Comparison of ENCODE assay signal across 9 mouse cellular contexts in genomic region chr15:97664981-97665668, GRCm38 (mm10). TPM values are rescaled to one million over a fixed set of nuclear protein-coding genes. Genes with fewer than 3 reads are reported as not detected.
DNase-seq lines count a peak whose midpoint lies in the region; ATAC-seq and TF ChIP-seq lines count a peak whose summit lies in the region.
"Had no signal": no experiment of that assay in that cellular context is flagged by ENCODE, and none has a peak within 500 bp of the region (broad histone marks: within the 10 kb centered on the region; RNA-seq: fewer than 3 reads in every experiment).

No protein-coding gene starts in this region.

- H3K9me3 ChIP-seq in midbrain, embryonic 11.5 days (ENCODE audit: control insufficient read depth, low read length), result no peaks in the 10 kb centered on the region
- H3K9me3 ChIP-seq in midbrain, embryonic 13.5 days, result no peaks in the 10 kb centered on the region

- no peak overlapping the region for H3K9ac ChIP-seq in midbrain, embryonic 11.5 days (ENCODE audit: low read length)
- H3K9ac ChIP-seq in midbrain, embryonic 13.5 days (replicated peaks), result no peak overlapping the region

- no peak for TF ChIP-seq POLR2A in cerebellum, adult 2 months (IDR thresholded peaks at IDR 0.05; ENCODE audit: borderline replicate concordance, insufficient read depth, low read length)

- no peak overlapping the region for H3K4me3 ChIP-seq in cerebellum, adult 2 months (replicated peaks; ENCODE audit: insufficient read depth, low read depth, low read length)
- H3K4me3 ChIP-seq in midbrain, embryonic 11.5 days (ENCODE audit: low read depth, low read length), result no peak overlapping the region
- H3K4me3 ChIP-seq in midbrain, embryonic 13.5 days (replicated peaks), result no peak overlapping the region
- H3K4me3 ChIP-seq: myocyte had no signal

- no peak overlapping the region for H3K4me2 ChIP-seq in midbrain, embryonic 11.5 days
- no peak overlapping the region for H3K4me2 ChIP-seq in midbrain, embryonic 13.5 days (replicated peaks)

- H3K4me1 ChIP-seq in cerebellum, adult 2 months (ENCODE audit: control insufficient read depth, insufficient read depth, low read length), result no peaks in the 10 kb centered on the region
- H3K4me1 ChIP-seq in midbrain, embryonic 11.5 days (ENCODE audit: control insufficient read depth, insufficient read depth, low read length), result peaks cover 5% of the 10 kb centered on the region; the same call in 1 of the 2 replicates
- 0 out of 2 replicates have a peak, but pooled peaks cover 2% of the 10 kb centered on the region for H3K4me1 ChIP-seq in midbrain, embryonic 13.5 days (replicated peaks)

- TF ChIP-seq CTCF in cerebellum, adult 2 months (IDR thresholded peaks at IDR 0.05; ENCODE audit: borderline replicate concordance, insufficient read depth, low read depth, low read length), result peak; percentile 47; the same call in 1 of the 2 replicates

- H3K27ac ChIP-seq in cerebellum, adult 2 months (ENCODE audit: insufficient read depth, low read length), result no peak overlapping the region
- no peak overlapping the region for H3K27ac ChIP-seq in midbrain, embryonic 11.5 days (ENCODE audit: low read depth, low read length)
- no peak overlapping the region for H3K27ac ChIP-seq in midbrain, embryonic 13.5 days

- DNase-seq in cerebellum, adult 2 months, result no peak
- DNase-seq in cerebellum, adult 9-10 months, result no peak
- peak; percentile 90 for DNase-seq in midbrain, embryonic 11.5 days (ENCODE audit: low spot score, missing footprints)
- peak; percentile 49 for DNase-seq in c-Kit-positive CD71-negative TER-119-negative erythroid progenitor cells, embryonic 14.5 days (ENCODE audit: low read depth)
- DNase-seq in ovary, postnatal 10 days (ENCODE audit: low spot score), result no peak
- DNase-seq in right cerebral cortex, adult 18-20 months, result no peak

- no peaks in the 10 kb centered on the region for H3K27me3 ChIP-seq in cerebellum, adult 2 months (ENCODE audit: control insufficient read depth, insufficient read depth, low read length)
- H3K27me3 ChIP-seq in midbrain, embryonic 11.5 days (ENCODE audit: control insufficient read depth, insufficient read depth, low read length), result peaks cover 2% of the 10 kb centered on the region; the same call in 1 of the 2 replicates
- H3K27me3 ChIP-seq in midbrain, embryonic 13.5 days, result peaks cover 15% of the 10 kb centered on the region

- H3K36me3 ChIP-seq in midbrain, embryonic 11.5 days (ENCODE audit: control insufficient read depth, insufficient read depth, low read length), result no peaks in the 10 kb centered on the region
- H3K36me3 ChIP-seq in midbrain, embryonic 13.5 days, result no peaks in the 10 kb centered on the region

- ATAC-seq in midbrain, embryonic 11.5 days (ENCODE audit: low FRiP score), result no peak
- ATAC-seq in midbrain, embryonic 13.5 days, result no peak
- 0 out of 2 replicates have a peak, but pooled peaks have one; percentile 33 for ATAC-seq in monocyte, adult 5-6 weeks (replicated peaks; ENCODE audit: insufficient number of reproducible peaks, low FRiP score, low TSS enrichment, poor library complexity, severe bottlenecking)

- 67% methylated on average over 16 of the region's 16 CpGs for WGBS in cerebellum, adult 2 months
- 64% methylated on average over 16 of the region's 16 CpGs for WGBS in midbrain, embryonic 11.5 days
- WGBS in midbrain, embryonic 13.5 days, result 65% methylated on average over 16 of the region's 16 CpGs

RNA-seq across cellular contexts. Expression of gene Rpap3, which starts 40.5 kb away (rescaled TPM):
- polyA plus RNA-seq in cerebellum, adult 2 months (2012; rRNA removed), result 25.3 and 26.0 TPM in 2 replicates
- 56.4 and 57.4 TPM in 2 replicates for polyA plus RNA-seq in midbrain, embryonic 11.5 days (2014; fragmentation: Nextera tagmentation; extraction: Ambion mirVana)
- polyA plus RNA-seq in midbrain, embryonic 13.5 days (2015; fragmentation: Nextera tagmentation; extraction: Ambion mirVana), result 32.8 and 37.0 TPM in 2 replicates
- 7.9 to 17.5 TPM (median 14.1 TPM) in 3 replicates for total RNA-seq in monocyte, adult 5-6 weeks (2017)

Comparison
In these comparisons a context has a peak if more than half of its experiments do, and no peak if none do; other contexts are left out.
1. DNase-seq: peak in midbrain, embryonic 11.5 days (single experiment) and c-Kit-positive CD71-negative TER-119-negative erythroid progenitor cells, embryonic 14.5 days (single experiment); none in cerebellum, adult 2 months (0 of 2), cerebellum, adult 9-10 months (single experiment), ovary, postnatal 10 days (single experiment) and right cerebral cortex, adult 18-20 months (single experiment).